Comparison of ENCODE assay signal across 24 mouse cellular contexts in genomic region chr12:101978588-101978987, GRCm38 (mm10). TPM values are rescaled to one million over a fixed set of nuclear protein-coding genes. Genes with fewer than 3 reads are reported as not detected.
DNase-seq lines count a peak whose midpoint lies in the region; ATAC-seq and TF ChIP-seq lines count a peak whose summit lies in the region.
"Had no signal": no experiment of that assay in that cellular context is flagged by ENCODE, and none has a peak within 500 bp of the region (broad histone marks: within the 10 kb centered on the region; RNA-seq: fewer than 3 reads in every experiment).

No protein-coding gene starts in this region.

- peaks cover 54% of the 10 kb centered on the region for H3K36me3 ChIP-seq in erythroblast, embryonic 14.5 days (ENCODE audit: control insufficient read depth)
- H3K36me3 ChIP-seq in MEL (ENCODE audit: control insufficient read depth in 1 of 2, insufficient read depth in 2 of 2, low read length in 2 of 2): peaks cover 6 to 51% of the 10 kb centered on the region in 2 experiments
- H3K36me3 ChIP-seq in liver, embryonic 14.5 days (replicated peaks; ENCODE audit: control insufficient read depth, insufficient read depth, low read depth): peaks cover 15% of the 10 kb centered on the region

- no peak for TF ChIP-seq POLR2A in MEL (IDR thresholded peaks at IDR 0.05; ENCODE audit: control insufficient read depth in 1 of 2, insufficient read depth in 1 of 2, low read depth in 1 of 2, low read length in 2 of 2, poor library complexity in 1 of 2)

- no peaks in the 10 kb centered on the region for H3K9me3 ChIP-seq in erythroblast, embryonic 14.5 days (ENCODE audit: control insufficient read depth, low read length)
- H3K9me3 ChIP-seq in MEL (replicated peaks; ENCODE audit: insufficient read depth, low read length): no peaks in the 10 kb centered on the region
- no peaks in the 10 kb centered on the region for H3K9me3 ChIP-seq in liver, embryonic 14.5 days (ENCODE audit: control insufficient read depth, low read length)
- H3K9me3 ChIP-seq: embryonic facial prominence, embryonic 12.5 days; hindbrain, embryonic 13.5 days; kidney, embryonic 15.5 days; lung, embryonic 15.5 days; midbrain, embryonic 15.5 days; neural tube, embryonic 12.5 days had no signal

- no peak for ATAC-seq in erythroblast, adult 5-6 weeks (replicated peaks; ENCODE audit: low FRiP score, poor library complexity, severe bottlenecking)
- ATAC-seq in liver, embryonic 14.5 days (ENCODE audit: insufficient read depth): no peak
- no peak for ATAC-seq in frontal cortex, adult (ENCODE audit: low TSS enrichment)
- ATAC-seq: forebrain, embryonic 14.5 days; midbrain, embryonic 15.5 days had no signal

- no peak for TF ChIP-seq CTCF in MEL (IDR thresholded peaks at IDR 0.05 in 2 of 3, conservative IDR thresholded peaks at IDR 0.05 in 1 of 3; ENCODE audit: control insufficient read depth in 1 of 3, insufficient read depth in 1 of 3, low read depth in 2 of 3, low read length in 3 of 3, poor library complexity in 1 of 3, severe bottlenecking in 1 of 3)
- TF ChIP-seq CTCF in liver, embryonic 14.5 days (IDR thresholded peaks at IDR 0.05; ENCODE audit: low read depth): no peak

- peak overlapping the region; percentile 95 for H3K4me2 ChIP-seq in liver, embryonic 14.5 days (ENCODE audit: low read depth)
- H3K4me2 ChIP-seq: embryonic facial prominence, embryonic 12.5 days; hindbrain, embryonic 13.5 days; kidney, embryonic 15.5 days; lung, embryonic 15.5 days; midbrain, embryonic 15.5 days; neural tube, embryonic 12.5 days had no signal

- H3K9ac ChIP-seq in MEL (ENCODE audit: control insufficient read depth, low read depth, low read length, poor library complexity, severe bottlenecking): peak overlapping the region; percentile 96
- no peak overlapping the region for H3K9ac ChIP-seq in liver, embryonic 14.5 days (replicated peaks)
- H3K9ac ChIP-seq: embryonic facial prominence, embryonic 12.5 days; hindbrain, embryonic 13.5 days; kidney, embryonic 15.5 days; lung, embryonic 15.5 days; midbrain, embryonic 15.5 days; neural tube, embryonic 12.5 days had no signal

- no peaks in the 10 kb centered on the region for H3K27me3 ChIP-seq in erythroblast, embryonic 14.5 days (ENCODE audit: control insufficient read depth)
- H3K27me3 ChIP-seq in MEL (ENCODE audit: control insufficient read depth in 1 of 2, insufficient read depth in 2 of 2, low read length in 2 of 2): no peaks in the 10 kb centered on the region
- H3K27me3 ChIP-seq in liver, embryonic 14.5 days (ENCODE audit: control insufficient read depth, insufficient read depth, low read length): no peaks in the 10 kb centered on the region
- H3K27me3 ChIP-seq: embryonic facial prominence, embryonic 12.5 days; hindbrain, embryonic 13.5 days; kidney, embryonic 15.5 days; lung, embryonic 15.5 days; midbrain, embryonic 15.5 days; neural tube, embryonic 12.5 days had no signal

- H3K4me1 ChIP-seq in erythroblast, embryonic 14.5 days (ENCODE audit: control insufficient read depth): peaks cover 58% of the 10 kb centered on the region
- H3K4me1 ChIP-seq in MEL (ENCODE audit: control insufficient read depth in 1 of 2, insufficient read depth in 2 of 2, low read length in 2 of 2): peaks cover 17 to 33% of the 10 kb centered on the region in 2 experiments
- H3K4me1 ChIP-seq in liver, embryonic 14.5 days (replicated peaks; ENCODE audit: control insufficient read depth in 2 of 2, insufficient read depth in 2 of 2, low read length in 1 of 2): peaks cover 27 to 36% of the 10 kb centered on the region in 2 experiments

- 0 out of 4 replicates have a peak, but pooled peaks of 1 of the 2 experiments have one; percentile 28 for TF ChIP-seq EP300 in MEL (IDR thresholded peaks at IDR 0.05; ENCODE audit: low read depth in 1 of 2, low read length in 2 of 2)
- no peak for TF ChIP-seq EP300 in liver, embryonic 14.5 days (IDR thresholded peaks at IDR 0.05; ENCODE audit: low read depth)

- H3K27ac ChIP-seq in MEL (ENCODE audit: control insufficient read depth, low read depth, low read length): peak overlapping the region; percentile 100
- H3K27ac ChIP-seq in liver, embryonic 14.5 days: peak overlapping the region; percentile 62
- H3K27ac ChIP-seq: embryonic facial prominence, embryonic 12.5 days; hindbrain, embryonic 13.5 days; kidney, embryonic 15.5 days; lung, embryonic 15.5 days; midbrain, embryonic 15.5 days; neural tube, embryonic 12.5 days had no signal

- 56% methylated on average over 1 of the region's 1 CpGs for WGBS in liver, embryonic 14.5 days (ENCODE audit: insufficient replicate concordance)

- peak overlapping the region; percentile 30 for H3K4me3 ChIP-seq in erythroblast, embryonic 14.5 days (replicated peaks)
- H3K4me3 ChIP-seq in MEL (ENCODE audit: control insufficient read depth in 1 of 2, insufficient read depth in 1 of 2, low read depth in 2 of 2, low read length in 2 of 2): peak overlapping the region; percentile 35 to 42
- H3K4me3 ChIP-seq in liver, embryonic 14.5 days (ENCODE audit: insufficient read depth in 1 of 2, low read depth in 2 of 2, low read length in 2 of 2): no peak overlapping the region
- H3K4me3 ChIP-seq: embryonic facial prominence, embryonic 12.5 days; hindbrain, embryonic 13.5 days; kidney, embryonic 15.5 days; lung, embryonic 15.5 days; midbrain, embryonic 15.5 days; neural tube, embryonic 12.5 days had no signal

- TF ChIP-seq RAD21 in MEL (IDR thresholded peaks at IDR 0.05; ENCODE audit: low read depth, low read length): no peak

- DNase-seq in 3T3-L1 (ENCODE audit: low read depth, low spot score): peak; percentile 6
- peak; percentile 67 for DNase-seq in MEL (ENCODE audit: low read depth, low spot score)
- no peak for DNase-seq in liver, embryonic 14.5 days (ENCODE audit: low read depth in 3 of 3, low spot score in 3 of 3)
- DNase-seq in layer of hippocampus, postnatal 25 days (ENCODE audit: extremely low spot score in 1 of 2, low spot score in 1 of 2): no peak
- DNase-seq in left cerebral cortex, adult 9 months (ENCODE audit: low spot score in 2 of 2): no peak
- DNase-seq: adrenal gland, postnatal 25 days; cerebellum, adult 11-12 months; cerebellum, postnatal 25 days; gastrocnemius, postnatal 25 days; kidney, adult 11 months; kidney, postnatal 36 days; lung, postnatal 36 days; right cerebral cortex, postnatal 4 days; thymus, postnatal 14 days had no signal

- peaks cover 52% of the 10 kb centered on the region for H3K79me2 ChIP-seq in MEL (ENCODE audit: control insufficient read depth, insufficient read depth, low read length, poor library complexity)

TF ChIP-seq in MEL, 35 proteins besides CTCF, POLR2A, EP300 and RAD21:
- 0 out of 2 replicates have a peak, but pooled peaks have one; percentile 51 for TF ChIP-seq JUND (IDR thresholded peaks at IDR 0.05; ENCODE audit: low read depth, low read length)
- peak; percentile 6; the same call in 1 of the 2 replicates for TF ChIP-seq POLR2AphosphoS2 (IDR thresholded peaks at IDR 0.05; ENCODE audit: low read length)
- peak; percentile 51 for TF ChIP-seq MAX (IDR thresholded peaks at IDR 0.05; ENCODE audit: low read length)
- no peak for TF ChIP-seq RCOR1 (IDR thresholded peaks at IDR 0.05; ENCODE audit: low read depth, low read length)
- peak; percentile 67 for TF ChIP-seq ZNF384 (IDR thresholded peaks at IDR 0.05; ENCODE audit: low read depth, low read length)
- TF ChIP-seq SMC3 (IDR thresholded peaks at IDR 0.05; ENCODE audit: low read depth, low read length): 0 out of 2 replicates have a peak, but pooled peaks have one; percentile 1
- no peak for TF ChIP-seq MAFK (IDR thresholded peaks at IDR 0.05; ENCODE audit: borderline replicate concordance, low read depth, low read length)

RNA-seq across cellular contexts. Expression of gene Cpsf2, which starts 2.8 kb away (rescaled TPM):
- polyA plus RNA-seq in erythroblast, embryonic 14.5 days (2012): 0.39 and 0.41 TPM in 2 replicates
- 9.0 and 12.1 TPM in 2 replicates for total RNA-seq in erythroblast, adult 5-6 weeks (2015; ENCODE audit: low replicate concordance)
- total RNA-seq in erythroblast, adult 5-6 weeks (2017; ENCODE audit: low replicate concordance): 15.7 and 25.2 TPM in 2 replicates
- 56.9 and 62.9 TPM in 2 replicates for total RNA-seq in MEL (2012; rRNA removed)
- polyA plus RNA-seq in MEL (2012; ENCODE audit: insufficient read depth in 1 of 2, insufficient read length in 2 of 2, low read depth in 1 of 2, low replicate concordance in 2 of 2, missing spikeins in 1 of 2): 100 to 1,000 TPM in 1 of 2 experiments, 10 to 100 TPM in 1; 52.1 to 109 TPM
- 6.3 and 10.1 TPM in 2 replicates for polyA plus RNA-seq in liver, embryonic 14.5 days (2012; rRNA removed)
- 21.1 and 23.2 TPM in 2 replicates for polyA plus RNA-seq in liver, embryonic 14.5 days (2014; fragmentation: Nextera tagmentation; extraction: Ambion mirVana)
- total RNA-seq in layer of hippocampus, postnatal 25 days (2021): 10 to 100 TPM; 28.4 to 30.0 TPM

RNA-seq across cellular contexts. Expression of gene Atxn3, which starts 20.5 kb away (rescaled TPM):
- 0.05 and 0.06 TPM in 2 replicates for polyA plus RNA-seq in erythroblast, embryonic 14.5 days (2012)
- total RNA-seq in erythroblast, adult 5-6 weeks (2015; ENCODE audit: low replicate concordance): 11.0 and 14.4 TPM in 2 replicates
- total RNA-seq in erythroblast, adult 5-6 weeks (2017; ENCODE audit: low replicate concordance): 28.5 and 29.1 TPM in 2 replicates
- total RNA-seq in MEL (2012; rRNA removed): 21.8 and 22.1 TPM in 2 replicates
- 100 to 1,000 TPM in 1 of 2 experiments, 10 to 100 TPM in 1; 27.8 to 400 TPM for polyA plus RNA-seq in MEL (2012; ENCODE audit: insufficient read depth in 1 of 2, insufficient read length in 2 of 2, low read depth in 1 of 2, low replicate concordance in 2 of 2, missing spikeins in 1 of 2)
- 3.8 and 5.5 TPM in 2 replicates for polyA plus RNA-seq in liver, embryonic 14.5 days (2012; rRNA removed)
- 9.9 and 11.1 TPM in 2 replicates for polyA plus RNA-seq in liver, embryonic 14.5 days (2014; fragmentation: Nextera tagmentation; extraction: Ambion mirVana)
- total RNA-seq in layer of hippocampus, postnatal 25 days (2021): 10 to 100 TPM; 19.3 to 20.4 TPM

Comparison
In these comparisons a context has a peak if more than half of its experiments do, and no peak if none do; other contexts are left out.
1. H3K4me3 ChIP-seq: peak in erythroblast, embryonic 14.5 days (single experiment) and MEL (2 of 2); none in liver, embryonic 14.5 days (0 of 2).
2. DNase-seq: peak in 3T3-L1 (single experiment) and MEL (single experiment); none in liver, embryonic 14.5 days (0 of 3), layer of hippocampus, postnatal 25 days (0 of 2) and left cerebral cortex, adult 9 months (0 of 2).